Mouse (Mus musculus): ENCODE measurements around the gene Gm20458. TPM values are rescaled to one million over a fixed set of nuclear protein-coding genes. Genes with fewer than 3 reads are reported as not detected.

Gene Gm20458
- polyA plus RNA-seq, 1 experiment from 2014 or later: 23.3 TPM

DNA sequence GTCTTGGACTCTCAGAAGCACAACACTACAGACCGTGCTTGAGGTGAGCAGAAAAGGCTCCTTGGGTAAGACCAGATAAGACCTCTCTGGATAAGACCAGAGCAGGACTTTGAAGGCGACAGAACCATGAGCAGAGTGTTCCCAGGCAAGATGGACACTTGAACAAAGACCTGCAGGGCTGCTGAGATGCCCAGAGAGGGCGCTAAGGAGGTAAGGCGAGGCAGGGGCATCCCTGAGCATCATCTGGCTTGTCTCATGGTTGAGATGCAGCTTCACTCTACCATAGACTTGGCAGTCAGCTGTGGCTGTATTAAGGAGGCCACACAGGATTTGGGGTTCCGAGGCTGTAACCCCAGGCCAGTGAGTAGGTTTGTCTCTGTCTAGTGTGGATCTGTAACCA is 38.5 kb downstream of the Gm20458 start:
- Histone ChIP-seq H3K4me3 (replicated peaks; ENCODE audit: low read depth, low read length) (no peak overlapping the region), H3K4me2 (ENCODE audit: low read length) (no peak overlapping the region), H3K9ac (ENCODE audit: low read depth, low read length) (no peak overlapping the region), H3K4me1 (replicated peaks; ENCODE audit: insufficient read depth, low read length) (peaks cover 6% of the 10 kb centered on the region), H3K27ac (no peak overlapping the region), H3K27me3 (ENCODE audit: insufficient read depth, low read length) (no peaks in the 10 kb centered on the region), H3K36me3 (ENCODE audit: insufficient read depth, low read length) (peaks cover 42% of the 10 kb centered on the region), H3K9me3 (replicated peaks; ENCODE audit: low read length) (no peaks in the 10 kb centered on the region)
- WGBS: 73% methylated on average over 5 of the region's 5 CpGs
- DNase-seq (ENCODE audit: low spot score): no peak
- TF ChIP-seq CTCF (IDR thresholded peaks at IDR 0.05; ENCODE audit: low read depth): peak; percentile 5; the same call in 1 of the 2 replicates
- ATAC-seq (replicated peaks; ENCODE audit: low FRiP score, low read depth): no peak

GRCm38 (mm10) chr2:164500511-164500910 is 39.7 kb downstream of the Gm20458 start:
- DNase-seq (ENCODE audit: low spot score) (no peak), ATAC-seq (replicated peaks; ENCODE audit: low FRiP score, low read depth) (no peak)
- no peak for TF ChIP-seq CTCF (IDR thresholded peaks at IDR 0.05; ENCODE audit: low read depth)
- H3K27ac ChIP-seq: no peak overlapping the region
- no peak overlapping the region for H3K4me3 ChIP-seq (replicated peaks; ENCODE audit: low read depth, low read length)
- no peak overlapping the region for H3K9ac ChIP-seq (ENCODE audit: low read depth, low read length)
- peaks cover 48% of the 10 kb centered on the region for H3K36me3 ChIP-seq (ENCODE audit: insufficient read depth, low read length)
- H3K4me2 ChIP-seq (ENCODE audit: low read length): no peak overlapping the region
- H3K4me1 ChIP-seq (replicated peaks; ENCODE audit: insufficient read depth, low read length): peaks cover 6% of the 10 kb centered on the region
- no peaks in the 10 kb centered on the region for H3K9me3 ChIP-seq (replicated peaks; ENCODE audit: low read length)
- WGBS: 46% methylated on average over 7 of the region's 7 CpGs
- H3K27me3 ChIP-seq (ENCODE audit: insufficient read depth, low read length): no peaks in the 10 kb centered on the region

DNA sequence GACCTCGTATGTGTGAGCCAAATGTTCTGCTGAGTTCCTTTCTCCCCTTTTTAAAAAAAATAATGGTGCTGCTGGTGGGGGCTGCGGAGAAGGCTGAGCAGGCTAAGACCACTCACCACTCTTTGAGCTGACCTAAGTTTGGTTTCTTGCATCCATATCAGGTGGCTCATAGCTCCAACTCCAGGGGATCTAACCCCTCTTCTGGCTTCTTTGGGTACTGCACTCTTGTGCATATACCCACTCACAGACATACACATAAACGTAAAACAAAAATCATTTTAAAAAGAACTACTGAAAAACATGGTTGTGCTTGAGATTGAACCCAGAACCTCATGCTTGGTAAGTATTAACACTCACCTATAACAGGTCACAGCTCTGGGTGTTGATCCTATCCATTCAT is 44.2 kb downstream of the Gm20458 start:
- Histone ChIP-seq H3K4me2 (ENCODE audit: low read length) (no peak overlapping the region), H3K27me3 (ENCODE audit: insufficient read depth, low read length) (no peaks in the 10 kb centered on the region), H3K27ac (no peak overlapping the region), H3K9ac (ENCODE audit: low read depth, low read length) (no peak overlapping the region), H3K36me3 (ENCODE audit: insufficient read depth, low read length) (peaks cover 50% of the 10 kb centered on the region), H3K9me3 (replicated peaks; ENCODE audit: low read length) (no peaks in the 10 kb centered on the region), H3K4me3 (replicated peaks; ENCODE audit: low read depth, low read length) (no peak overlapping the region), H3K4me1 (replicated peaks; ENCODE audit: insufficient read depth, low read length) (no peaks in the 10 kb centered on the region)
- DNase-seq (ENCODE audit: low spot score): no peak
- peak; percentile 12; the same call in 1 of the 2 replicates for TF ChIP-seq CTCF (IDR thresholded peaks at IDR 0.05; ENCODE audit: low read depth)
- ATAC-seq (replicated peaks; ENCODE audit: low FRiP score, low read depth): no peak
- 97% methylated on average over 3 of the region's 3 CpGs for WGBS

GRCm38 (mm10) chr2:164505619-164506347 is 45.0 kb downstream of the Gm20458 start:
- Histone ChIP-seq H3K9ac (ENCODE audit: low read depth, low read length) (no peak overlapping the region), H3K36me3 (ENCODE audit: insufficient read depth, low read length) (peaks cover 43% of the 10 kb centered on the region)
- TF ChIP-seq CTCF (IDR thresholded peaks at IDR 0.05; ENCODE audit: low read depth): peak; percentile 21; the same call in 1 of the 2 replicates

DNA sequence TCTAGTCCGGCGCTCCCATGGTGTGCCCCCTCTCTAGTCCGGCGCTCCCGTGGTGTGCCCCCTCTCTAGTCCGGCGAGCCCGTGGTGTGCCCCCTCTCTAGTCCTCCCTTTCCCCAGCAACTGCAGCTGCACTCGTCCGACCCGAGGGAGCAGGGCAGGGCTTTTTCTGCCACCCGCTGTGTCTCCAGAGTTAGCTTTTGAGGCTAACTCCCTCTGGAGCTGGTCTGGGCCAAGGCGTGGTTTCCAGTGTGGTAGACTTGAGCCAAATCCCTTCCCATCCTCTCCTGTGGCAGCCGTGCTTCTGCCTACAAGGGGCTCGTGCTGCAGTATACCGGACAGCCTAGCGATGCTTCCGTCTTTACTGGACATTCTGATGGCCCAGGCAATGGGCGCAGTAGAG is 47.0 kb downstream of the Gm20458 start:
- 93% methylated on average over 19 of the region's 19 CpGs for WGBS
- no peak for TF ChIP-seq CTCF (IDR thresholded peaks at IDR 0.05; ENCODE audit: low read depth)
- H3K36me3 ChIP-seq (ENCODE audit: insufficient read depth, low read length): peaks cover 26% of the 10 kb centered on the region
- no peaks in the 10 kb centered on the region for H3K4me1 ChIP-seq (replicated peaks; ENCODE audit: insufficient read depth, low read length)
- H3K9me3 ChIP-seq (replicated peaks; ENCODE audit: low read length): no peaks in the 10 kb centered on the region
- ATAC-seq (replicated peaks; ENCODE audit: low FRiP score, low read depth) (no peak), DNase-seq (ENCODE audit: low spot score) (no peak)
- no peak overlapping the region for H3K9ac ChIP-seq (ENCODE audit: low read depth, low read length)
- H3K27me3 ChIP-seq (ENCODE audit: insufficient read depth, low read length): no peaks in the 10 kb centered on the region
- no peak overlapping the region for H3K4me3 ChIP-seq (replicated peaks; ENCODE audit: low read depth, low read length)
- no peak overlapping the region for H3K4me2 ChIP-seq (ENCODE audit: low read length)
- H3K27ac ChIP-seq: no peak overlapping the region

More at GRCm38 (mm10) chr2:164505619-164506347, 45.0 kb downstream of the Gm20458 start:
- DNase-seq (ENCODE audit: low spot score) (no peak), ATAC-seq (replicated peaks; ENCODE audit: low FRiP score, low read depth) (no peak)
- Histone ChIP-seq H3K9me3 (replicated peaks; ENCODE audit: low read length) (no peaks in the 10 kb centered on the region), H3K4me3 (replicated peaks; ENCODE audit: low read depth, low read length) (no peak overlapping the region), H3K4me1 (replicated peaks; ENCODE audit: insufficient read depth, low read length) (no peaks in the 10 kb centered on the region), H3K27me3 (ENCODE audit: insufficient read depth, low read length) (no peaks in the 10 kb centered on the region), H3K4me2 (ENCODE audit: low read length) (no peak overlapping the region), H3K27ac (no peak overlapping the region)
- 90% methylated on average over 4 of the region's 4 CpGs for WGBS

DNA sequence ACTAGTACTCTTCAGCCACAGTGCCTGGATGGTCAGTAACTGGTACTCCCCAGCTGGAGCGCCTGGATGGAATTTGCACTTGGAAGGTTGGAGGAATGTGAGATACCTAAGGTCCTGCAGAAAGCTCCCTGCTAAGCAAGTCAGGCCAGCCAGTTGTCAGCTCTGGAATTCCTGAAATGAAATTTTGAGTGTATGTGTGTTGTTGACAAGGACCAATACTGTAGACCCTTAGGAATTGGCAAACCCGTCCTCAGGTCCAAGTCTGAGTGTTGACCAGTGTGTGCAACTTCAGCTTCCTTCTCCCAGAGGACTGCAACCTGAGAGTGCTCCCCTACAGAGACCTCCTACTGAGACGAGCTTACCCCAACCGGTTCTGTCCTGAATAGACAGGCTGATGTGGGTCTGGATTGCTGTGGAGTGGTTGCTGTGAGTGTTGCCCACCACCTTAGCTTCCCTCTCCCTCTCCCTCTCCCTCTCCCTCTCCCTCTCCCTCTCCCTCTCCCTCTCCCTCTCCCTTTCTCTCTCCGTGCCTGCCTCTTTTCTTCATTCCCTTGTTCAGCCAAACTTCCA is 49.9 kb downstream of the Gm20458 start:
- Histone ChIP-seq H3K36me3 (ENCODE audit: insufficient read depth, low read length) (0 out of 2 replicates have a peak, but pooled peaks cover 4% of the 10 kb centered on the region), H3K9me3 (replicated peaks; ENCODE audit: low read length) (no peaks in the 10 kb centered on the region), H3K27ac (peak overlapping the region; percentile 51; the same call in 1 of the 2 replicates), H3K4me3 (replicated peaks; ENCODE audit: low read depth, low read length) (no peak overlapping the region), H3K4me1 (replicated peaks; ENCODE audit: insufficient read depth, low read length) (no peaks in the 10 kb centered on the region), H3K9ac (ENCODE audit: low read depth, low read length) (no peak overlapping the region), H3K4me2 (ENCODE audit: low read length) (no peak overlapping the region), H3K27me3 (ENCODE audit: insufficient read depth, low read length) (no peaks in the 10 kb centered on the region)
- ATAC-seq (replicated peaks; ENCODE audit: low FRiP score, low read depth): no peak; the same call in 1 of the 2 replicates
- DNase-seq (ENCODE audit: low spot score): no peak
- 46% methylated on average over 5 of the region's 5 CpGs for WGBS
- no peak for TF ChIP-seq CTCF (IDR thresholded peaks at IDR 0.05; ENCODE audit: low read depth)

Measured in kidney, postnatal 0 days (tissue).